Mouse (Mus musculus): ENCODE data around the gene Iqgap1.

- TF ChIP-seq CTCF (IDR thresholded peaks at IDR 0.05; ENCODE audit: low read depth) (peak; percentile 23; the same call in 1 of the 2 replicates), EP300 (IDR thresholded peaks at IDR 0.05; ENCODE audit: low read depth) (no peak)
Measured at GRCm38 (mm10) chr7:80687721-80688555, 137.8 kb downstream of the Iqgap1 start.

All from heart, postnatal 0 days (tissue).